Mouse (Mus musculus) lung, embryonic 14.5 days (tissue): ENCODE measurements around the gene AI661453. TPM values are rescaled to one million over a fixed set of nuclear protein-coding genes. Genes with fewer than 3 reads are reported as not detected.
"Not testable (repeated sequence)": the region's sequence is repeated elsewhere in the genome, so short reads cannot be mapped to it uniquely, and the experiment has no call there.

Source experiments
- ATAC-seq: fragments of 200-750 bp; cut with Nextera tagmentation; 2 replicates; pipeline ENCODE4 v1.8.0; 2017; ENCODE audit warnings: mild to moderate bottlenecking, moderate TSS enrichment, moderate library complexity; ENCODE audit not compliant: insufficient read depth
- DNase-seq: peaks from one replicate; pipeline ENCODE4 v3.0.0-alpha.2; 2015
- H3K27ac ChIP-seq: fragments of 300-500 bp; sonication (generic); 2 replicates; pipeline ENCODE4 v1.5.1; 2014; ENCODE audit warnings: low read depth, mild to moderate bottlenecking, moderate library complexity
- H3K27me3 ChIP-seq: fragments of 300-500 bp; sonication (generic); 2 replicates; pipeline ENCODE4 v1.6.1; 2014; ENCODE audit warnings: low read length, control low read depth; ENCODE audit not compliant: insufficient read depth
- H3K36me3 ChIP-seq: fragments of 300-500 bp; sonication (generic); 2 replicates; pipeline ENCODE4 v1.6.1; 2014; ENCODE audit warnings: control low read depth; ENCODE audit not compliant: insufficient read depth
- H3K4me1 ChIP-seq: fragments of 300-500 bp; sonication (generic); 2 replicates; pipeline ENCODE4 v1.6.1; 2014; ENCODE audit warnings: antibody characterized with exemption, control low read depth; ENCODE audit not compliant: insufficient read depth
- H3K4me2 ChIP-seq: fragments of 300-500 bp; sonication (generic); 2 replicates; pipeline ENCODE4 v1.6.1; 2014; ENCODE audit warnings: mild to moderate bottlenecking
- H3K4me3 ChIP-seq: fragments of 300-500 bp; sonication (generic); 2 replicates; pipeline ENCODE4 v1.5.1; 2014; ENCODE audit warnings: low read depth, low read length
- H3K9ac ChIP-seq: fragments of 300-500 bp; sonication (generic); 2 replicates; pipeline ENCODE4 v1.6.1; 2014
- H3K9me3 ChIP-seq: fragments of 300-500 bp; sonication (generic); 2 replicates; pipeline ENCODE4 v1.6.1; 2016; ENCODE audit warnings: low read depth, low read length, control low read depth
- CTCF ChIP-seq: IDR thresholded peaks from 2 replicates; pipeline ENCODE4 v1.5.1; 2016; ENCODE audit warnings: antibody characterized with exemption, low read depth
- WGBS: fragments of 180-500 bp; shearing (Covaris S2); extraction: QIAGEN DNeasy Blood & Tissue Kit; methylation state at CpG from one replicate; pipeline ENCODE4 v1.1.7; 2014; 5-methylcytosine and 5-hydroxymethylcytosine counted together
- polyA plus RNA-seq: library from polyadenylated mRNA; unstranded; fragments of >200 nt; fragmentation: Nextera tagmentation; extraction: Ambion mirVana; gene quantifications from 2 replicates; pipeline ENCODE4 v1.2.1, GENCODE M21; 2014

The AI661453 gene
- polyA plus RNA-seq, 1 experiment from 2014 or later = 2.4 TPM

- peak; percentile 93 for ATAC-seq
- Histone ChIP-seq H3K4me1 (peaks cover 7% of the 10 kb centered on the region; the same call in 1 of the 2 replicates), H3K27ac (peak within 1 kb of the TSS; percentile 58; the same call in 1 of the 2 replicates), H3K9ac (peak within 1 kb of the TSS; percentile 58), H3K36me3 (peaks cover 24% of the 10 kb centered on the region), H3K9me3 (no peaks in the 10 kb centered on the region), H3K27me3 (no peaks in the 10 kb centered on the region), H3K4me3 (peak within 1 kb of the TSS; percentile 52), H3K4me2 (peak within 1 kb of the TSS; percentile 84)
- 1% methylated on average over 40 of the region's 40 CpGs for WGBS
- TF ChIP-seq CTCF = no peak
- DNase-seq = peak; percentile 96
Measured at GRCm38 (mm10) chr17:47501946-47502706, 65.7 kb downstream of the AI661453 start, which contains the start of gene Taf8. Gene Taf8, minus strand, starts transcription at chr17:47502292.

GRCm38 (mm10) chr17:47502707-47503045 is 66.3 kb downstream of the AI661453 start:
- Histone ChIP-seq H3K4me2 (peak overlapping the region; percentile 84), H3K36me3 (peaks cover 20% of the 10 kb centered on the region), H3K27ac (0 out of 2 replicates have a peak overlapping the region, but pooled peaks have one; percentile 58), H3K4me1 (peaks cover 12% of the 10 kb centered on the region)
- DNase-seq, ATAC-seq, H3K27me3 ChIP-seq, H3K4me3 ChIP-seq, H3K9ac ChIP-seq, H3K9me3 ChIP-seq: not testable (repeated sequence)
- 80% methylated on average over 6 of the region's 6 CpGs for WGBS

DNA sequence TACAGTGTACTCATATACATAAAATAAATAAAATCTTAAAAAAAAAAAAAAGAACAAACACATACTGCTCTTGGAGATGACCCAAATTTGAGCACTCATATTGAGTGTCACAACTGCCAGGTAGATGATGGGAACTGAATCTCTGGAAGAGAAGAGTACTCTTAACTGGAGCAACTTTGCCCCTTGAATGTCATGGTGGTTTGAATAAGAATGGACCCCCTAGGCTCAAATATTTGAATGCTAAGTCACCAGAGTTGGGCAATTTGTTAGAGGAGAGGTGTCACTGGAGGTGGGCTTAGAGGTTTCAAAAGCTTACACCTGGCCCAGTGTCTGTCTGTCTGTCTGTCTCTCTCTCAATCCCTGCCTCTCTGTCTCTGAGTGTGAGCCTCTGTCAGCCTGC is 67.3 kb downstream of the AI661453 start:
- Histone ChIP-seq H3K9ac (no peak overlapping the region), H3K27ac (no peak overlapping the region), H3K4me2 (no peak overlapping the region), H3K4me1 (peaks cover 12% of the 10 kb centered on the region), H3K9me3 (no peaks in the 10 kb centered on the region), H3K27me3 (no peaks in the 10 kb centered on the region), H3K4me3 (no peak overlapping the region), H3K36me3 (peaks cover 12% of the 10 kb centered on the region; the same call in 1 of the 2 replicates)
- no peak for TF ChIP-seq CTCF
- ATAC-seq (no peak), DNase-seq (no peak)

DNA sequence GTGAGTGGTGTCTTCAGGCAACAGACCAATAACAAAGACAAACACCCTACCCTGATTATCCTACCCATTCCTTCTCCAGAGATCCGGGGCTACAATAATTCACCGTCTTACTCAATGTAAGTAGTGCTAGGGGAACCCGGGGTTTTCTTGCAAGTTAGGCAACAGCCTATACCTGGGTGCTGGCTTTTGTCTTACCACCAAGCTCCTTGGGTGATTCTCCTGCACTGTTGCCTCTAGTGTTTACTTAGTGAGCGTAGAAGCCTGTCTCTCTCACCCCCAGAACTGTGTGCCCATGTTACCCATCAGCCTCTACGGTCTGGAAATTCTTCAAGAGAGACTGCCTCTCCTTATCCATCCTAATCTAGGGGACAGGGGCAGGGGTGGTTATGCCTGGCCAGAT is 67.8 kb downstream of the AI661453 start:
- no peak overlapping the region for H3K27ac ChIP-seq
- 48% methylated on average over 5 of the region's 5 CpGs for WGBS
- ATAC-seq = no peak
- H3K9me3 ChIP-seq = no peaks in the 10 kb centered on the region
- peak overlapping the region; percentile 57 for H3K9ac ChIP-seq
- peaks cover 8% of the 10 kb centered on the region; the same call in 1 of the 2 replicates for H3K36me3 ChIP-seq
- peak; percentile 24 for DNase-seq
- H3K4me2 ChIP-seq = peak overlapping the region; percentile 78
- H3K4me3 ChIP-seq = peak overlapping the region; percentile 40
- TF ChIP-seq CTCF = no peak
- H3K4me1 ChIP-seq = peaks cover 12% of the 10 kb centered on the region
- H3K27me3 ChIP-seq = no peaks in the 10 kb centered on the region

GRCm38 (mm10) chr17:47504941-47505346 is 68.5 kb downstream of the AI661453 start, which contains the start of gene Ccnd3:
Gene Ccnd3, plus strand, starts transcription at chr17:47505051.
- no peaks in the 10 kb centered on the region for H3K27me3 ChIP-seq
- peaks cover 4% of the 10 kb centered on the region; the same call in 1 of the 2 replicates for H3K36me3 ChIP-seq
- H3K9ac ChIP-seq = peak within 1 kb of the TSS; percentile 57
- DNase-seq = peak; percentile 79
- ATAC-seq = peak; percentile 14
- H3K4me2 ChIP-seq = peak within 1 kb of the TSS; percentile 78
- no peak for TF ChIP-seq CTCF
- no peaks in the 10 kb centered on the region for H3K9me3 ChIP-seq
- H3K27ac ChIP-seq = peak within 1 kb of the TSS; percentile 63; the same call in 1 of the 2 replicates
- 2% methylated on average over 22 of the region's 22 CpGs for WGBS
- peak within 1 kb of the TSS; percentile 40 for H3K4me3 ChIP-seq
- peaks cover 12% of the 10 kb centered on the region for H3K4me1 ChIP-seq

- DNase-seq (no peak), ATAC-seq (no peak)
- Histone ChIP-seq H3K4me2 (peak overlapping the region; percentile 78), H3K4me3 (peak overlapping the region; percentile 40), H3K27me3 (no peaks in the 10 kb centered on the region), H3K9me3 (no peaks in the 10 kb centered on the region), H3K9ac (no peak overlapping the region), H3K27ac (peak overlapping the region; percentile 21; the same call in 1 of the 2 replicates), H3K36me3 (no peaks in the 10 kb centered on the region), H3K4me1 (peaks cover 12% of the 10 kb centered on the region)
- no peak for TF ChIP-seq CTCF
- 54% methylated on average over 2 of the region's 2 CpGs for WGBS
Measured at GRCm38 (mm10) chr17:47505566-47505965, 69.2 kb downstream of the AI661453 start.

DNA sequence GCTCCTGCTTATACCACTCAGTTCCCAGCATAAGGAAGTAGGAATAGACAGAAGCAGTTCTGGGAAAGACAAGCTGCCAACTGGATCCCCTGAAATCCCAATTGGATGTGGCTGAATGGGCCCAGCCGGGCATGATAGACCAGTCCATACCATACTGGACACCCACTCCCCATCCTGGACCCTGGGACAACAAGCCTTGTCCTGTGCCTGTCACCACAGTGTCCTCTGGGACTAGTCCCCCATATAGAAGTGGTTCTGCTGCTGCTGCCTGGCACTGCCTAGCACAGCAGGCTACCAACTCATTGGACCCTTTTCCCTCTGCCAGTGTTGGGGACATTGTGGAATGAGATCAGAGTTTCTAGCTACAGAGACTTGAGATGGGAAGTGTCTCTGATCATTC is 69.6 kb downstream of the AI661453 start:
- H3K27ac ChIP-seq = no peak overlapping the region
- no peak overlapping the region for H3K4me3 ChIP-seq
- H3K4me1 ChIP-seq = peaks cover 10% of the 10 kb centered on the region
- no peaks in the 10 kb centered on the region for H3K27me3 ChIP-seq
- ATAC-seq (no peak), DNase-seq (no peak)
- no peaks in the 10 kb centered on the region for H3K9me3 ChIP-seq
- H3K36me3 ChIP-seq = no peaks in the 10 kb centered on the region
- no peak for TF ChIP-seq CTCF
- no peak overlapping the region for H3K9ac ChIP-seq
- H3K4me2 ChIP-seq = peak overlapping the region; percentile 78; the same call in 1 of the 2 replicates
- 87% methylated on average over 1 of the region's 1 CpGs for WGBS
